Mouse (Mus musculus) myocyte (in vitro differentiated cells): ENCODE data around the gene Ppox. TPM values are rescaled to one million over a fixed set of nuclear protein-coding genes. Genes with fewer than 3 reads are reported as not detected.

ENCODE experiments used
- H3K27me3 ChIP-seq: one replicate; pipeline ENCODE4 v1.6.1; 2011; ENCODE audit not compliant: control insufficient read depth, insufficient read depth, insufficient read length
- H3K36me3 ChIP-seq: one replicate; pipeline ENCODE4 v1.6.1; 2011; ENCODE audit not compliant: control insufficient read depth, insufficient read depth
- H3K4me2 ChIP-seq: one replicate; pipeline ENCODE4 v1.6.1; 2011; ENCODE audit warnings: low read depth, control low read depth
- H3K4me3 ChIP-seq: one replicate; pipeline ENCODE4 v1.5.1; 2011; ENCODE audit warnings: mild to moderate bottlenecking, control low read depth, moderate library complexity
- H3K79me2 ChIP-seq: one replicate; pipeline ENCODE4 v1.6.1; 2011; ENCODE audit not compliant: control insufficient read depth, insufficient read depth
- H3ac ChIP-seq: one replicate; pipeline ENCODE4 v1.6.1; 2011; ENCODE audit not compliant: control insufficient read depth, insufficient read length
- CEBPB ChIP-seq: IDR thresholded peaks from 2 replicates; pipeline ENCODE4 v1.6.1; 2011; ENCODE audit warnings: mild to moderate bottlenecking, moderate library complexity; ENCODE audit not compliant: poor library complexity, insufficient read depth, severe bottlenecking
- E2F4 ChIP-seq: IDR thresholded peaks from one replicate; pipeline ENCODE4 v1.6.1; 2011; ENCODE audit warnings: mild to moderate bottlenecking, control low read depth, moderate library complexity; ENCODE audit not compliant: insufficient read depth
- MAX ChIP-seq: IDR thresholded peaks from one replicate; pipeline ENCODE4 v1.6.1; 2011; ENCODE audit warnings: low read depth, mild to moderate bottlenecking, control low read depth
- MYOD1 ChIP-seq, 3 experiments: IDR thresholded peaks; one replicate each; pipeline ENCODE4 v1.6.1; 2011; ENCODE audit warnings: control low read depth in 2 of 3, low read depth in 2 of 3, mild to moderate bottlenecking in 2 of 3, moderate library complexity in 1 of 3; ENCODE audit not compliant: insufficient read length in 2 of 3, control insufficient read depth in 1 of 3
- MYOG ChIP-seq, 3 experiments: IDR thresholded peaks; one replicate each; pipeline ENCODE4 v1.6.1; 2011; ENCODE audit warnings: control low read depth in 2 of 3, low read depth in 2 of 3, mild to moderate bottlenecking in 2 of 3; ENCODE audit not compliant: insufficient read length in 2 of 3, control insufficient read depth in 1 of 3, insufficient read depth in 1 of 3
- POLR2A ChIP-seq: IDR thresholded peaks from one replicate; pipeline ENCODE4 v1.6.1; 2011; ENCODE audit warnings: low read depth, mild to moderate bottlenecking, control low read depth, moderate library complexity; ENCODE audit not compliant: insufficient read length
- POLR2AphosphoS2 ChIP-seq: IDR thresholded peaks from one replicate; pipeline ENCODE4 v1.6.1; 2011; ENCODE audit warnings: low read depth, control low read depth; ENCODE audit not compliant: insufficient read length
- REST ChIP-seq: IDR thresholded peaks from one replicate; pipeline ENCODE4 v1.6.1; 2011; ENCODE audit warnings: mild to moderate bottlenecking, control low read depth, moderate library complexity; ENCODE audit not compliant: insufficient read depth, insufficient read length
- SRF ChIP-seq: IDR thresholded peaks from one replicate; pipeline ENCODE4 v1.6.1; 2011; ENCODE audit warnings: low read depth; ENCODE audit not compliant: control insufficient read depth, insufficient read length
- TCF12 ChIP-seq: IDR thresholded peaks from one replicate; pipeline ENCODE4 v1.6.1; 2011; ENCODE audit warnings: mild to moderate bottlenecking, control low read depth; ENCODE audit not compliant: poor library complexity, insufficient read depth, severe bottlenecking
- TCF3 ChIP-seq: IDR thresholded peaks from one replicate; pipeline ENCODE4 v1.6.1; 2011; ENCODE audit warnings: low read depth, control low read depth; ENCODE audit not compliant: insufficient read length
- USF1 ChIP-seq: IDR thresholded peaks from one replicate; pipeline ENCODE4 v1.6.1; 2011; ENCODE audit warnings: low read depth, mild to moderate bottlenecking, control low read depth, moderate library complexity
- polyA plus RNA-seq: library from polyadenylated mRNA; unstranded; fragments of >200 nt; fragmentation: generic; extraction: Trizol; gene quantifications from one replicate; pipeline ENCODE4 v1.2.1, GENCODE M21; 2012; ENCODE audit warnings: missing spikeins

Ppox gene
- polyA plus RNA-seq, 1 experiment = 11.7 TPM

GRCm38 (mm10) chr1:171262594-171263130 lies 18.3 kb downstream of the Ppox start:
- TF ChIP-seq POLR2A (no peak), POLR2AphosphoS2 (no peak), USF1 (no peak), TCF3 (no peak), SRF (no peak), MYOG (IDR thresholded peaks at IDR 0.05; ENCODE audit: control insufficient read depth in 1 of 3, insufficient read depth in 1 of 3, insufficient read length in 2 of 3, low read depth in 2 of 3) (no peak), MAX (no peak), TCF12 (no peak), CEBPB (no peak), MYOD1 (IDR thresholded peaks at IDR 0.05; ENCODE audit: control insufficient read depth in 1 of 3, insufficient read length in 2 of 3, low read depth in 2 of 3) (no peak), REST (no peak), E2F4 (no peak)
- H3K79me2 ChIP-seq = no peaks in the 10 kb centered on the region
- H3K4me2 ChIP-seq = peak overlapping the region; percentile 96
- H3K4me3 ChIP-seq = peak overlapping the region; percentile 1
- no peak overlapping the region for H3ac ChIP-seq
- H3K27me3 ChIP-seq = no peaks in the 10 kb centered on the region
- no peaks in the 10 kb centered on the region for H3K36me3 ChIP-seq

- Histone ChIP-seq H3K4me2 (no peak overlapping the region), H3K36me3 (no peaks in the 10 kb centered on the region), H3K27me3 (no peaks in the 10 kb centered on the region), H3K79me2 (no peaks in the 10 kb centered on the region), H3ac (no peak overlapping the region), H3K4me3 (no peak overlapping the region)
- TF ChIP-seq USF1 = no peak
- no peak for TF ChIP-seq CEBPB
- TF ChIP-seq SRF = no peak
- TF ChIP-seq POLR2A = no peak
- TF ChIP-seq POLR2AphosphoS2 = no peak
- TF ChIP-seq MAX = no peak
- TF ChIP-seq MYOG (IDR thresholded peaks at IDR 0.05; ENCODE audit: control insufficient read depth in 1 of 3, insufficient read depth in 1 of 3, insufficient read length in 2 of 3, low read depth in 2 of 3) = no peak
- no peak for TF ChIP-seq MYOD1 (IDR thresholded peaks at IDR 0.05; ENCODE audit: control insufficient read depth in 1 of 3, insufficient read length in 2 of 3, low read depth in 2 of 3)
Observed at GRCm38 (mm10) chr1:171260316-171260715, 20.7 kb downstream of the Ppox start.

GRCm38 (mm10) chr1:171258921-171259320 lies 22.1 kb downstream of the Ppox start:
- H3K4me3 ChIP-seq = no peak overlapping the region
- no peaks in the 10 kb centered on the region for H3K36me3 ChIP-seq
- no peak overlapping the region for H3ac ChIP-seq
- no peaks in the 10 kb centered on the region for H3K27me3 ChIP-seq
- H3K4me2 ChIP-seq = no peak overlapping the region
- no peak for TF ChIP-seq E2F4
- no peaks in the 10 kb centered on the region for H3K79me2 ChIP-seq

- Histone ChIP-seq H3K4me2 (no peak overlapping the region), H3K4me3 (no peak overlapping the region), H3K27me3 (no peaks in the 10 kb centered on the region), H3ac (no peak overlapping the region), H3K79me2 (no peaks in the 10 kb centered on the region), H3K36me3 (no peaks in the 10 kb centered on the region)
- TF ChIP-seq POLR2AphosphoS2 (no peak), MYOG (IDR thresholded peaks at IDR 0.05; ENCODE audit: control insufficient read depth in 1 of 3, insufficient read depth in 1 of 3, insufficient read length in 2 of 3, low read depth in 2 of 3) (no peak), E2F4 (no peak), POLR2A (no peak), SRF (no peak), USF1 (no peak), REST (no peak), TCF12 (no peak), CEBPB (no peak), MYOD1 (IDR thresholded peaks at IDR 0.05; ENCODE audit: control insufficient read depth in 1 of 3, insufficient read length in 2 of 3, low read depth in 2 of 3) (no peak), MAX (no peak), TCF3 (no peak)
Observed at GRCm38 (mm10) chr1:171257781-171258180, 23.2 kb downstream of the Ppox start.

- no peaks in the 10 kb centered on the region for H3K79me2 ChIP-seq
- no peak overlapping the region for H3K4me3 ChIP-seq
- no peak overlapping the region for H3K4me2 ChIP-seq
- TF ChIP-seq MAX = no peak
- no peak for TF ChIP-seq MYOG (IDR thresholded peaks at IDR 0.05; ENCODE audit: control insufficient read depth in 1 of 3, insufficient read depth in 1 of 3, insufficient read length in 2 of 3, low read depth in 2 of 3)
- TF ChIP-seq POLR2A = no peak
- no peak for TF ChIP-seq MYOD1 (IDR thresholded peaks at IDR 0.05; ENCODE audit: control insufficient read depth in 1 of 3, insufficient read length in 2 of 3, low read depth in 2 of 3)
- no peak for TF ChIP-seq TCF12
- no peak for TF ChIP-seq POLR2AphosphoS2
- no peak for TF ChIP-seq USF1
- no peak for TF ChIP-seq CEBPB
- no peak for TF ChIP-seq REST
- no peak for TF ChIP-seq TCF3
- no peak for TF ChIP-seq SRF
- TF ChIP-seq E2F4 = no peak
- no peaks in the 10 kb centered on the region for H3K36me3 ChIP-seq
- H3ac ChIP-seq = no peak overlapping the region
- H3K27me3 ChIP-seq = no peaks in the 10 kb centered on the region
Observed at GRCm38 (mm10) chr1:171256937-171257548, 23.9 kb downstream of the Ppox start.
